13 mouse cellular contexts compared by ENCODE assay signal in the genomic region with DNA sequence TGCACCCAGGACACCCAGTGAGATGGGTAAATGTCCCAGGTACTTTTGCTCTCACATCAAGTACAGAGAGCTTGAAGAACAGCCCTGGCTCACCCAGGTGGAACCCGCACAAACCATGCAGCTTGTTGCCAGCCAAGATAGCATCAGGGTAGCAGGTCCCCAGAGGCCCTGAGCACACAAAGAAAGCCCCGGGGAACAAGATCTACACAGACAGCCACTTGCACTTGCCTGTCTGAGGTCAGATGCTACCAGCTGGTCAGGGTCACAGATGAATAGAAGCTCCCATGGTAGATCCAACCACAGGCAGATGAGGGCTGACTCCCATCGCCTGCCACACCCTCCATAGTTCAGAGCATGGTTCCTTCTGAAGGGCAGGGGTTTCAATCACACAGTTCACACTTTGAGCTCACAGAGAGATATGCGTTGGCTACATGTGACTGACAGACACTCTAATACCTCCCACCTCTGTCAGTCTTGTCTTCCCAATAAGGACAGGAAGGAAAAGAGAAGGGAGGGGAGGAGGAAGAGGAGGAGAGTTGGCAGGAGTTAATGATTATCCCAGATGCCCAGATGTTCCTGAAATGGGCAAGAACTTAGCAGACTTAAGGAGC.
"Had no signal": no experiment of that assay in that cellular context is flagged by ENCODE, and none has a peak within 500 bp of the region (broad histone marks: within the 10 kb centered on the region; RNA-seq: fewer than 3 reads in every experiment).

No protein-coding gene starts in this region.

- H3K27me3 ChIP-seq: lung, embryonic 15.5 days; midbrain, embryonic 15.5 days; neural tube, embryonic 13.5 days had no signal

- ATAC-seq: liver, embryonic 12.5 days; midbrain, embryonic 15.5 days had no signal

- H3K9me3 ChIP-seq: limb, embryonic 10.5 days; liver, embryonic 12.5 days; lung, embryonic 15.5 days; midbrain, embryonic 15.5 days; neural tube, embryonic 13.5 days had no signal

- H3K9ac ChIP-seq: liver, embryonic 12.5 days; lung, embryonic 15.5 days; midbrain, embryonic 15.5 days; neural tube, embryonic 13.5 days had no signal

- H3K27ac ChIP-seq: limb, embryonic 10.5 days; liver, embryonic 12.5 days; lung, embryonic 15.5 days; macrophage; midbrain, embryonic 15.5 days; neural tube, embryonic 13.5 days; stomach, postnatal 0 days had no signal

- H3K36me3 ChIP-seq: limb, embryonic 10.5 days; liver, embryonic 12.5 days; lung, embryonic 15.5 days; midbrain, embryonic 15.5 days; neural tube, embryonic 13.5 days had no signal

- H3K4me1 ChIP-seq: limb, embryonic 10.5 days; liver, embryonic 12.5 days; lung, embryonic 15.5 days had no signal

- H3K4me2 ChIP-seq: liver, embryonic 12.5 days; lung, embryonic 15.5 days; midbrain, embryonic 11.5 days; midbrain, embryonic 15.5 days; neural tube, embryonic 13.5 days had no signal

- DNase-seq: kidney, adult 2 months; kidney, postnatal 25 days; lung, postnatal 14 days; right cerebral cortex, postnatal 25 days had no signal

- H3K4me3 ChIP-seq: limb, embryonic 10.5 days; liver, embryonic 12.5 days; lung, embryonic 15.5 days; megakaryocyte, embryonic 14.5 days; midbrain, embryonic 15.5 days; neural tube, embryonic 13.5 days had no signal
